Mouse (Mus musculus) intestine, postnatal 0 days (tissue): ENCODE results near the gene Ppp1r16b. TPM values are rescaled to one million over a fixed set of nuclear protein-coding genes. Genes with fewer than 3 reads are reported as not detected.

ENCODE experiments used
- ATAC-seq: fragments of 200-750 bp; cut with Nextera tagmentation; 2 replicates; pipeline ENCODE4 v1.8.0; 2017; ENCODE audit warnings: mild to moderate bottlenecking, moderate TSS enrichment, moderate library complexity
- H3K27ac ChIP-seq: fragments of 300-500 bp; sonication (generic); 2 replicates; pipeline ENCODE4 v1.5.1; 2014; ENCODE audit warnings: mild to moderate bottlenecking, low read depth, low read length, moderate library complexity
- H3K27me3 ChIP-seq: fragments of 300-500 bp; sonication (generic); replicated peaks from 2 replicates; pipeline ENCODE4 v1.6.1; 2014; ENCODE audit warnings: low read length, mixed read lengths; ENCODE audit not compliant: control insufficient read depth, insufficient read depth
- H3K36me3 ChIP-seq: fragments of 300-500 bp; sonication (generic); 2 replicates; pipeline ENCODE4 v1.6.1; 2014; ENCODE audit warnings: mild to moderate bottlenecking, moderate library complexity; ENCODE audit not compliant: control insufficient read depth, insufficient read depth
- H3K4me1 ChIP-seq: fragments of 300-500 bp; sonication (generic); replicated peaks from 2 replicates; pipeline ENCODE4 v1.6.1; 2014; ENCODE audit warnings: antibody characterized with exemption, low read length, mixed read lengths; ENCODE audit not compliant: control insufficient read depth, insufficient read depth
- H3K4me2 ChIP-seq: fragments of 300-500 bp; sonication (generic); replicated peaks from 2 replicates; pipeline ENCODE4 v1.6.1; 2014; ENCODE audit warnings: low read depth, mild to moderate bottlenecking, moderate library complexity
- H3K4me3 ChIP-seq: fragments of 300-500 bp; sonication (generic); 2 replicates; pipeline ENCODE4 v1.5.1; 2014; ENCODE audit warnings: low read depth, low read length
- H3K9ac ChIP-seq: fragments of 300-500 bp; sonication (generic); 2 replicates; pipeline ENCODE4 v1.6.1; 2014; ENCODE audit warnings: mild to moderate bottlenecking, low read depth, low read length
- H3K9me3 ChIP-seq: fragments of 300-500 bp; sonication (generic); 2 replicates; pipeline ENCODE4 v1.6.1; 2016; ENCODE audit warnings: mixed run types; ENCODE audit not compliant: control insufficient read depth
- CTCF ChIP-seq: sonication (generic); IDR thresholded peaks from 2 replicates; pipeline ENCODE4 v1.5.1; 2016; ENCODE audit warnings: low read depth, mild to moderate bottlenecking, control low read depth, antibody characterized with exemption, moderate library complexity
- WGBS: fragments of 180-500 bp; shearing (Covaris S2); extraction: QIAGEN DNeasy Blood & Tissue Kit; methylation state at CpG from one replicate; pipeline ENCODE4 v1.1.7; 2014; 5-methylcytosine and 5-hydroxymethylcytosine counted together
- polyA plus RNA-seq: library from polyadenylated mRNA; unstranded; fragments of >200 nt; fragmentation: Nextera tagmentation; extraction: Ambion mirVana; gene quantifications from 2 replicates; pipeline ENCODE4 v1.2.1, GENCODE M21; 2015

Ppp1r16b gene
- polyA plus RNA-seq, 1 experiment from 2014 or later = 3.3 TPM

DNA sequence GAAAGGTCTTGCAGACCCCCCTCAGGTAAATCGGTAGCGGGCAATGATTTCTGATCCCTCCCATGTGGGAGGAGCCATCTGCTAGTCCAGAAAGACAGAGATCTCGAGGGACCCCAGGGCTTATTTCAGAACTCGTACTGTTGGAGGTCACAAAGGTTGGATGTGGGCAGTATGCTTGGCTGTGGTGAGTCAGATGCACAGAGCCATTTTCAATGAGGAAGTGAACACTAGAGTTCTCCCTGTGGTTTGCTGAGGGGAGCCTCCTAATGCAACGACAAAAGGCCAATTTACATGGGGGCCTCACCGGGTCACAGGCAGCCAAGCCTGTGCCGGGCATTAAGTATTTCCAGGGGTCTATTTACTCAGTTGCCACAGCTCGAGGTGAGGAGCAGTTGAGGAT is 12.7 kb downstream of the Ppp1r16b start:
- Histone ChIP-seq H3K9ac (no peak overlapping the region), H3K4me3 (no peak overlapping the region), H3K4me2 (no peak overlapping the region), H3K27me3 (no peaks in the 10 kb centered on the region), H3K4me1 (0 out of 2 replicates have a peak, but pooled peaks cover 1% of the 10 kb centered on the region), H3K9me3 (no peaks in the 10 kb centered on the region), H3K36me3 (no peaks in the 10 kb centered on the region), H3K27ac (no peak overlapping the region)
- ATAC-seq = no peak
- TF ChIP-seq CTCF = no peak
- WGBS = 67% methylated on average over 8 of the region's 8 CpGs

GRCm38 (mm10) chr2:158679091-158679490 is 13.9 kb downstream of the Ppp1r16b start:
- no peaks in the 10 kb centered on the region for H3K9me3 ChIP-seq
- H3K4me1 ChIP-seq = no peaks in the 10 kb centered on the region
- no peak for TF ChIP-seq CTCF
- no peaks in the 10 kb centered on the region for H3K36me3 ChIP-seq
- H3K9ac ChIP-seq = no peak overlapping the region
- H3K27ac ChIP-seq = no peak overlapping the region
- 96% methylated on average over 7 of the region's 7 CpGs for WGBS
- H3K4me2 ChIP-seq = no peak overlapping the region
- H3K4me3 ChIP-seq = no peak overlapping the region
- no peak for ATAC-seq
- no peaks in the 10 kb centered on the region for H3K27me3 ChIP-seq

DNA sequence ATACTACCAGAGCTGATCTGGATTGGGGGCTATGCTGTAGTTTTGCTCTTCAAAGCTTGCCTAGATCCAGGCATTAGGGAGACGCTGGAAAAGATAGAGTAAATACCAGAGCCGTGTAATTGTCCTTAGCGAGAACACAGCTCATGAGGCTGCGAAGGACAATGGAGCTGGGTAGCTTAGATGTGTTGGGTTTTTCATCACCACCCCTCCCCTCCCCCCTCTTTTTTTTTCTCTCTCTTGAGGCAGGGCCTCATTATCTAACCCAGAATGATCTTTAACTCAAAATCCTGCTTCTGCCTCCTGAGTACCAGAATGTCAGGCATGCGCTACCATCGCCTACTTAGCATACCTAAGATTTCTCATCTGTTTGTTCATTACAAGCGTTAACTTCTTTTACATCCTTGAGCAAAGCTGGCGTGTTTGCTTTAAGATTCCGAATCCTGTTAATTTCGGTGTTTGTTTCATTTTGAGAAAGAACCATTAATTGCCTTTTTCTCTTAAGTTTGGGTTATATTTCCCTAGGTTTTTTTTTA is 15.2 kb downstream of the Ppp1r16b start:
- Histone ChIP-seq H3K4me3 (no peak overlapping the region), H3K9me3 (no peaks in the 10 kb centered on the region), H3K36me3 (no peaks in the 10 kb centered on the region), H3K4me2 (no peak overlapping the region), H3K27me3 (no peaks in the 10 kb centered on the region), H3K9ac (no peak overlapping the region), H3K4me1 (no peaks in the 10 kb centered on the region), H3K27ac (no peak overlapping the region)
- TF ChIP-seq CTCF = no peak
- no peak for ATAC-seq
- WGBS = 61% methylated on average over 10 of the region's 10 CpGs

- H3K27ac ChIP-seq = no peak overlapping the region
- ATAC-seq = no peak
- H3K36me3 ChIP-seq = no peaks in the 10 kb centered on the region
- no peaks in the 10 kb centered on the region for H3K27me3 ChIP-seq
- H3K4me3 ChIP-seq = no peak overlapping the region
- no peak for TF ChIP-seq CTCF
- H3K4me2 ChIP-seq = no peak overlapping the region
- 81% methylated on average over 6 of the region's 6 CpGs for WGBS
- no peak overlapping the region for H3K9ac ChIP-seq
- no peaks in the 10 kb centered on the region for H3K9me3 ChIP-seq
- H3K4me1 ChIP-seq = no peaks in the 10 kb centered on the region
Observed at GRCm38 (mm10) chr2:158681714-158682113, 16.5 kb downstream of the Ppp1r16b start.

- no peak overlapping the region for H3K27ac ChIP-seq
- no peak for TF ChIP-seq CTCF
- no peaks in the 10 kb centered on the region for H3K36me3 ChIP-seq
Observed at GRCm38 (mm10) chr2:158682344-158683037, 17.3 kb downstream of the Ppp1r16b start.

GRCm38 (mm10) chr2:158683038-158683413 is 17.8 kb downstream of the Ppp1r16b start:
- H3K4me3 ChIP-seq = no peak overlapping the region
- H3K36me3 ChIP-seq = no peaks in the 10 kb centered on the region
- H3K9ac ChIP-seq = no peak overlapping the region
- no peak for TF ChIP-seq CTCF
- 39% methylated on average over 4 of the region's 4 CpGs for WGBS
- H3K9me3 ChIP-seq = no peaks in the 10 kb centered on the region
- no peak overlapping the region for H3K27ac ChIP-seq
- ATAC-seq = no peak
- H3K4me1 ChIP-seq = no peaks in the 10 kb centered on the region
- no peaks in the 10 kb centered on the region for H3K27me3 ChIP-seq
- H3K4me2 ChIP-seq = no peak overlapping the region

More at GRCm38 (mm10) chr2:158682344-158683037, 17.3 kb downstream of the Ppp1r16b start:
- Histone ChIP-seq H3K4me2 (no peak overlapping the region), H3K27me3 (no peaks in the 10 kb centered on the region), H3K9me3 (no peaks in the 10 kb centered on the region), H3K4me3 (no peak overlapping the region), H3K4me1 (no peaks in the 10 kb centered on the region), H3K9ac (no peak overlapping the region)
- 50% methylated on average over 11 of the region's 11 CpGs for WGBS
- no peak for ATAC-seq
